Mouse (Mus musculus): Measurements from ENCODE around the gene Eci2. TPM values are rescaled to one million over a fixed set of nuclear protein-coding genes. Genes with fewer than 3 reads are reported as not detected.
"Not testable (repeated sequence)": the region's sequence is repeated elsewhere in the genome, so short reads cannot be mapped to it uniquely, and the experiment has no call there.

Gene Eci2
- polyA plus RNA-seq, 1 experiment from 2014 or later = 92.6 TPM

GRCm38 (mm10) chr13:34956901-34957300 lies 70.0 kb downstream of the Eci2 start:
- H3K9ac ChIP-seq = no peak overlapping the region
- no peak overlapping the region for H3K27ac ChIP-seq
- 87% methylated on average over 4 of the region's 4 CpGs for WGBS
- no peaks in the 10 kb centered on the region for H3K4me1 ChIP-seq
- H3K9me3 ChIP-seq = no peaks in the 10 kb centered on the region
- ATAC-seq (replicated peaks) = no peak
- H3K4me3 ChIP-seq = no peak overlapping the region
- H3K36me3 ChIP-seq (replicated peaks) = no peaks in the 10 kb centered on the region
- H3K27me3 ChIP-seq (replicated peaks) = no peaks in the 10 kb centered on the region
- H3K4me2 ChIP-seq = no peak overlapping the region

GRCm38 (mm10) chr13:34951437-34951836 lies 75.5 kb downstream of the Eci2 start:
- H3K4me2 ChIP-seq; H3K9ac ChIP-seq; H3K9me3 ChIP-seq; H3K4me3 ChIP-seq; H3K27ac ChIP-seq; H3K36me3 ChIP-seq (replicated peaks); H3K27me3 ChIP-seq (replicated peaks); H3K4me1 ChIP-seq; ATAC-seq (replicated peaks): not testable (repeated sequence)
- WGBS = 94% methylated on average over 2 of the region's 2 CpGs

GRCm38 (mm10) chr13:34942370-34942769 lies 84.5 kb downstream of the Eci2 start:
- Histone ChIP-seq H3K4me1 (no peaks in the 10 kb centered on the region), H3K4me3 (no peak overlapping the region), H3K36me3 (replicated peaks) (no peaks in the 10 kb centered on the region), H3K9ac (no peak overlapping the region), H3K27me3 (replicated peaks) (no peaks in the 10 kb centered on the region), H3K27ac (no peak overlapping the region), H3K4me2 (no peak overlapping the region), H3K9me3 (no peaks in the 10 kb centered on the region)
- ATAC-seq (replicated peaks) = no peak

- Histone ChIP-seq H3K9ac (no peak overlapping the region), H3K27me3 (replicated peaks) (no peaks in the 10 kb centered on the region), H3K9me3 (no peaks in the 10 kb centered on the region), H3K36me3 (replicated peaks) (no peaks in the 10 kb centered on the region), H3K4me3 (no peak overlapping the region), H3K27ac (no peak overlapping the region), H3K4me2 (no peak overlapping the region), H3K4me1 (no peaks in the 10 kb centered on the region)
- 72% methylated on average over 10 of the region's 10 CpGs for WGBS
- ATAC-seq (replicated peaks) = no peak
These were observed 91.8 kb downstream of the Eci2 start for GRCm38 (mm10) chr13:34934931-34935644.

Other genes starting within 250 kb of the Eci2 start
- gene Prpf4b, start 151.8 kb downstream of the Eci2 start, polyA plus RNA-seq (2015; fragmentation: Nextera tagmentation; extraction: Ambion mirVana) = 63.3 and 69.4 TPM in 2 replicates
- gene Fam217a, start 102.8 kb downstream of the Eci2 start, polyA plus RNA-seq (2015; fragmentation: Nextera tagmentation; extraction: Ambion mirVana) = 1.1 and 1.2 TPM in 2 replicates
- gene 4933417A18Rik, start 102.7 kb downstream of the Eci2 start, polyA plus RNA-seq (2015; fragmentation: Nextera tagmentation; extraction: Ambion mirVana) = not detected in 2 replicates
- gene Eci3, start 63.3 kb downstream of the Eci2 start, polyA plus RNA-seq (2015; fragmentation: Nextera tagmentation; extraction: Ambion mirVana) = 0.25 and 0.34 TPM in 2 replicates

All from midbrain, embryonic 15.5 days (tissue).